Mouse (Mus musculus): ENCODE results near the gene Mef2b.

- no peak for TF ChIP-seq POLR2A (IDR thresholded peaks at IDR 0.05; ENCODE audit: borderline replicate concordance, extremely low read depth, low read depth, low read length)
- TF ChIP-seq CTCF (IDR thresholded peaks at IDR 0.05; ENCODE audit: insufficient read depth, low read length), result no peak
These were observed 8.4 kb downstream of the Mef2b start for GRCm38 (mm10) chr8:70147678-70148607.
